Mouse (Mus musculus) liver, adult (tissue): ENCODE data around the gene Hspb6.

Source experiments
- GATA4 ChIP-seq: IDR thresholded peaks from 2 replicates; pipeline ENCODE4 v1.6.1; 2014; ENCODE audit warnings: mild to moderate bottlenecking, low read length; ENCODE audit not compliant: insufficient replicate concordance

Hspb6 gene

DNA sequence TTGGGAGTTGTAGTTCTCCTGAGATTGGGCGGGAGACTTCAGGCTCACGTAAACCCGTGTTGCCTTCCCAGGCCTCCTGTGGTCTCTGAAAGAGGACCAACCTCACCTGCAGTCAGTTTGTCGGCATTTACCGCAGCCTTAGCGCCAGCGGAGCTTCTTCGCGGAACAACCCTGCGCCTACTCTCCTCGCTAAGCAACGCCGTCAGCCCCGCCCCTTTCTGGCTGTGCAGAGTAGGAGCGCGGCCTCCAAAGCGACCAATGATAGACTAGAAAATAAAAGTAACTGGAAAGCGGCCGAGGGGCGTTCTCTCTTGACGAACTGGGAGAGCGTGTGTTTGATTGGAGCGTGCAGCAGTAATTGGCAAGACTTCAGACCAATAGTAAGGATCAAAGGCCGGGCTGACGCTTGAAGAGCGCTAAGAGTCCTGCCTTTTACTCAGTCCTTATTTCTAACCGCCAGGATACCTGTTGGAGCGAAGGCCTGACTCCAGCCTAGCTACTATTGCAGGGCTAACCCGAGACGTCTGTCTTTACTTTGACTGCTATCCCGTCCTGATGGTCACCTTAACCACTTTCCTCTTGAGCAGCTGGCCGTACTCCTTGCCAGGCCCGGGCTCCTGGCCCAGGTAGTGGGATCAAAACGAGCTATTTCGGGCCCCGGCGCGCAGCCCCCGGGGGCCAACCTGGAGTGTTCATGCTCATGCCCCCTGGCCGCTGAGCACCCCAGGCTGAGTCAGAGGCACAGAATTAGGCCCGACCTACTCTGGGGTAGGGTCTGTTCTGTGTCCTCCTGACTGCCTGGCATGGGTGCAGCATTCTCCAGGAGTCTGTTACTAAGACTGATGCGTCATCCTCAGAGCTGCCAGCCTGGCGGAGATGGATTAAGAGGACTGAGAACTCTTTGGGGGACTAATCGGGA is at the start of gene Hspb6, which contains the start of gene Proser3:
TSS of gene Hspb6 (plus strand) at position 77 of the 919 bp plus-strand sequence.
TSS of gene Proser3 (minus strand) at position 198 of the 919 bp plus-strand sequence.
- TF ChIP-seq GATA4, result no peak

DNA sequence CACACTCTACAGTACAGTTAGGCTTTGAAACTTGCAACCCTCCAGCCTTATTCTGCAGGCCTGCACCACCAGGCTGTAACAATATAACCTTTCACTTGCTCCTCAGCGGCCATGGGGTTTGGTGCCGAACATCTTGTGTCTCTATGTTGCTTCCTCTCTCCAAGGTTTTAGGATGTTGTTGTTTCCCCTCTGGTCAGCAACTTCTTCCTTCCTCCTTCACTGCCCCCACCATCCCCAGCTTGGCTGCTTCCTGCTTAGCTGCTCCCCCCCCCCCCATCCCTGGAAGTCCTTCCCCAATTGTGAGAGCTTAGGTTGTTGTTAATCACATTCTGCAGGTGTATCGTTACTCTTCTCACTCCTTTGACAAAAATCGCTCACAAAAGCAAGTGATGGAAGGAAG is 43.9 kb upstream of the Hspb6 start:
- TF ChIP-seq GATA4, result no peak

GRCm38 (mm10) chr7:30515003-30515760 is 36.8 kb upstream of the Hspb6 start:
- TF ChIP-seq GATA4, result no peak

- TF ChIP-seq GATA4, result no peak
These were observed 33.7 kb upstream of the Hspb6 start for GRCm38 (mm10) chr7:30518325-30518724.

- TF ChIP-seq GATA4, result no peak
These were observed 31.6 kb upstream of the Hspb6 start for GRCm38 (mm10) chr7:30520396-30520795.

DNA sequence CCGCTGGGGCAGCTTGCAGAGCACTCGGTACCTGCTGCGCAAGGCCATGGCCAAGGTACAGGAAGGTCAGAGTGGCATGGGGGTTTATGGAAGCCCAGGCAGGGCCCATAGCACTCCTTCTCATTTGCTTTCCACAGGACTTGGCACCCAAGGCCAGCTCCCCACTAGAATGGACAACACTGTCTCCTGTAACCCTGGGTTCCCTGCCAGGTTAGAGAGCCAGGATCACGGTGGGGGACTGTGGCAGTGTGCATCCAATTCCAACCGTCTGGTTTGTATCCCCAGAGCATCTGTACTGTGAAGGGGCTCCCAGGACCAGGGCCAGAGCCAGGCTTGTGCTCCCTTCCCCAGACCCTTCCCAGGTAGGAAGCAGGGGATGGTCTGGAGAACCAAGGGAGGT is 31.1 kb upstream of the Hspb6 start:
- TF ChIP-seq GATA4, result no peak

GRCm38 (mm10) chr7:30522871-30523270 is 29.1 kb upstream of the Hspb6 start:
- TF ChIP-seq GATA4, result no peak

GRCm38 (mm10) chr7:30524487-30524886 is 27.5 kb upstream of the Hspb6 start:
- no peak for TF ChIP-seq GATA4

GRCm38 (mm10) chr7:30525954-30526353 is 26.0 kb upstream of the Hspb6 start:
- no peak for TF ChIP-seq GATA4

- no peak for TF ChIP-seq GATA4
These were observed 25.6 kb upstream of the Hspb6 start for GRCm38 (mm10) chr7:30526399-30526798.

GRCm38 (mm10) chr7:30526981-30527380 is 25.0 kb upstream of the Hspb6 start:
- TF ChIP-seq GATA4, result no peak

GRCm38 (mm10) chr7:30531291-30531815 is 20.6 kb upstream of the Hspb6 start:
- TF ChIP-seq GATA4, result no peak

GRCm38 (mm10) chr7:30532931-30533330 is 19.0 kb upstream of the Hspb6 start:
- peak; percentile 53; the same call in 1 of the 2 replicates for TF ChIP-seq GATA4

GRCm38 (mm10) chr7:30533941-30534632 is 17.9 kb upstream of the Hspb6 start:
- TF ChIP-seq GATA4, result no peak
